Mouse (Mus musculus) neural tube, embryonic 11.5 days (tissue): Measurements from ENCODE around the gene Ptpn23. TPM values are rescaled to one million over a fixed set of nuclear protein-coding genes. Genes with fewer than 3 reads are reported as not detected.
"Not testable (repeated sequence)": the region's sequence is repeated elsewhere in the genome, so short reads cannot be mapped to it uniquely, and the experiment has no call there.

ENCODE experiments used
- ATAC-seq: fragments of 200-750 bp; cut with Nextera tagmentation; 2 replicates; pipeline ENCODE4 v1.8.0; 2017; ENCODE audit warnings: moderate number of reproducible peaks, mild to moderate bottlenecking, moderate TSS enrichment, moderate library complexity; ENCODE audit not compliant: insufficient read depth, low FRiP score, low TSS enrichment
- DNase-seq: peaks from one replicate; pipeline ENCODE4 v3.0.0-alpha.2; 2015; ENCODE audit warnings: low spot score
- H3K27ac ChIP-seq: fragments of 300-500 bp; sonication (generic); 2 replicates; pipeline ENCODE4 v1.5.1; 2014; ENCODE audit warnings: low read depth, mild to moderate bottlenecking, low read length
- H3K27me3 ChIP-seq: fragments of 300-500 bp; sonication (generic); 2 replicates; pipeline ENCODE4 v1.6.1; 2014; ENCODE audit warnings: mild to moderate bottlenecking, low read length, mixed read lengths; ENCODE audit not compliant: control insufficient read depth, insufficient read depth
- H3K36me3 ChIP-seq: fragments of 300-500 bp; sonication (generic); 2 replicates; pipeline ENCODE4 v1.6.1; 2014; ENCODE audit warnings: mild to moderate bottlenecking, low read length, moderate library complexity, mixed read lengths; ENCODE audit not compliant: control insufficient read depth, insufficient read depth
- H3K4me1 ChIP-seq: fragments of 300-500 bp; sonication (generic); 2 replicates; pipeline ENCODE4 v1.6.1; 2014; ENCODE audit warnings: low read length, mixed read lengths; ENCODE audit not compliant: control insufficient read depth, insufficient read depth
- H3K4me2 ChIP-seq: fragments of 300-500 bp; sonication (generic); 2 replicates; pipeline ENCODE4 v1.6.1; 2014; ENCODE audit warnings: low read depth, mild to moderate bottlenecking, moderate library complexity
- H3K4me3 ChIP-seq: fragments of 300-500 bp; sonication (generic); 2 replicates; pipeline ENCODE4 v1.5.1; 2014; ENCODE audit warnings: low read depth, low read length
- H3K9ac ChIP-seq: fragments of 300-500 bp; sonication (generic); 2 replicates; pipeline ENCODE4 v1.6.1; 2014; ENCODE audit warnings: mild to moderate bottlenecking, low read length
- H3K9me3 ChIP-seq: fragments of 300-500 bp; sonication (generic); 2 replicates; pipeline ENCODE4 v1.6.1; 2016; ENCODE audit warnings: low read length; ENCODE audit not compliant: control insufficient read depth
- WGBS: fragments of 180-500 bp; shearing (Covaris S2); extraction: QIAGEN DNeasy Blood & Tissue Kit; methylation state at CpG from one replicate; pipeline ENCODE4 v1.1.7; 2014; 5-methylcytosine and 5-hydroxymethylcytosine counted together
- polyA plus RNA-seq: library from polyadenylated mRNA; unstranded; fragments of >200 nt; fragmentation: Nextera tagmentation; extraction: Ambion mirVana; gene quantifications from 2 replicates; pipeline ENCODE4 v1.2.1, GENCODE M21; 2014

Gene Ptpn23
- polyA plus RNA-seq, 1 experiment from 2014 or later, result 15.9 TPM

GRCm38 (mm10) chr9:110431241-110431640 is 23.2 kb upstream of the Ptpn23 start:
- H3K9ac ChIP-seq, result no peak overlapping the region
- peaks cover 5% of the 10 kb centered on the region; the same call in 1 of the 2 replicates for H3K36me3 ChIP-seq
- no peaks in the 10 kb centered on the region for H3K9me3 ChIP-seq
- DNase-seq (no peak), ATAC-seq (no peak)
- H3K27me3 ChIP-seq, result no peaks in the 10 kb centered on the region
- no peak overlapping the region for H3K4me2 ChIP-seq
- no peak overlapping the region for H3K4me3 ChIP-seq
- H3K27ac ChIP-seq, result no peak overlapping the region
- 79% methylated on average over 8 of the region's 8 CpGs for WGBS
- no peaks in the 10 kb centered on the region for H3K4me1 ChIP-seq

GRCm38 (mm10) chr9:110419511-110420112 is 11.6 kb upstream of the Ptpn23 start, which contains the start of gene Ngp:
TSS of gene Ngp (plus strand) at chr9:110419747.
- H3K9ac ChIP-seq, result no peak within 1 kb of the TSS
- DNase-seq (no peak), ATAC-seq (no peak)
- no peaks in the 10 kb centered on the region for H3K36me3 ChIP-seq
- H3K27me3 ChIP-seq, result no peaks in the 10 kb centered on the region
- H3K27ac ChIP-seq, result no peak within 1 kb of the TSS
- H3K4me1 ChIP-seq, result no peaks in the 10 kb centered on the region
- 90% methylated on average over 12 of the region's 12 CpGs for WGBS
- no peaks in the 10 kb centered on the region for H3K9me3 ChIP-seq
- H3K4me3 ChIP-seq, result no peak within 1 kb of the TSS
- H3K4me2 ChIP-seq, result no peak within 1 kb of the TSS

GRCm38 (mm10) chr9:110413785-110414184 is 5.8 kb upstream of the Ptpn23 start:
- WGBS, result 59% methylated on average over 9 of the region's 9 CpGs
- H3K27ac ChIP-seq, result no peak overlapping the region
- H3K4me2 ChIP-seq, result no peak overlapping the region
- H3K36me3 ChIP-seq, result no peaks in the 10 kb centered on the region
- peak; percentile 52 for DNase-seq
- H3K9me3 ChIP-seq, result no peaks in the 10 kb centered on the region
- ATAC-seq, result no peak
- H3K4me3 ChIP-seq, result no peak overlapping the region
- no peak overlapping the region for H3K9ac ChIP-seq
- H3K27me3 ChIP-seq, result no peaks in the 10 kb centered on the region
- H3K4me1 ChIP-seq, result no peaks in the 10 kb centered on the region; the same call in 1 of the 2 replicates

GRCm38 (mm10) chr9:110412926-110413325 is 4.9 kb upstream of the Ptpn23 start:
- DNase-seq (no peak), ATAC-seq (no peak)
- no peaks in the 10 kb centered on the region for H3K36me3 ChIP-seq
- H3K4me2 ChIP-seq, result no peak overlapping the region
- no peaks in the 10 kb centered on the region for H3K27me3 ChIP-seq
- no peak overlapping the region for H3K27ac ChIP-seq
- 71% methylated on average over 6 of the region's 7 CpGs for WGBS
- no peaks in the 10 kb centered on the region; the same call in 1 of the 2 replicates for H3K4me1 ChIP-seq
- no peak overlapping the region for H3K4me3 ChIP-seq
- no peak overlapping the region for H3K9ac ChIP-seq
- H3K9me3 ChIP-seq, result no peaks in the 10 kb centered on the region

- DNase-seq, result peak; percentile 81
- 43% methylated on average over 6 of the region's 6 CpGs for WGBS
- H3K9ac ChIP-seq, result no peak overlapping the region
- H3K9me3 ChIP-seq, result no peaks in the 10 kb centered on the region
- no peaks in the 10 kb centered on the region for H3K27me3 ChIP-seq
- no peak overlapping the region for H3K27ac ChIP-seq
- H3K4me3 ChIP-seq, result no peak overlapping the region
- ATAC-seq, result no peak
- H3K36me3 ChIP-seq, result no peaks in the 10 kb centered on the region
- H3K4me1 ChIP-seq, result peaks cover 5% of the 10 kb centered on the region
- no peak overlapping the region for H3K4me2 ChIP-seq
Measured at GRCm38 (mm10) chr9:110410908-110411887, 3.2 kb upstream of the Ptpn23 start.

GRCm38 (mm10) chr9:110407311-110408098 is 508 bp downstream of the Ptpn23 start:
- Histone ChIP-seq H3K4me3 (peak overlapping the region; percentile 85), H3K4me2 (peak overlapping the region; percentile 87), H3K27ac (peak overlapping the region; percentile 49), H3K9me3 (no peaks in the 10 kb centered on the region), H3K27me3 (no peaks in the 10 kb centered on the region), H3K36me3 (no peaks in the 10 kb centered on the region; the same call in 1 of the 2 replicates), H3K4me1 (peaks cover 5% of the 10 kb centered on the region), H3K9ac (peak overlapping the region; percentile 82)
- peak; percentile 67 for ATAC-seq
- no peak for DNase-seq
- WGBS, result 5% methylated on average over 31 of the region's 41 CpGs

GRCm38 (mm10) chr9:110403240-110403639 is 4.8 kb downstream of the Ptpn23 start:
- H3K9ac ChIP-seq, H3K9me3 ChIP-seq, H3K27me3 ChIP-seq, H3K27ac ChIP-seq, H3K4me1 ChIP-seq, H3K4me2 ChIP-seq, ATAC-seq, H3K4me3 ChIP-seq, DNase-seq, H3K36me3 ChIP-seq: not testable (repeated sequence)
- 91% methylated on average over 4 of the region's 4 CpGs for WGBS

GRCm38 (mm10) chr9:110402731-110403130 is 5.3 kb downstream of the Ptpn23 start:
- no peaks in the 10 kb centered on the region; the same call in 1 of the 2 replicates for H3K36me3 ChIP-seq
- DNase-seq, result no peak
- no peak overlapping the region for H3K9ac ChIP-seq
- no peak overlapping the region for H3K27ac ChIP-seq
- H3K27me3 ChIP-seq, result no peaks in the 10 kb centered on the region
- ATAC-seq, result no peak
- H3K9me3 ChIP-seq, result no peaks in the 10 kb centered on the region
- no peak overlapping the region for H3K4me2 ChIP-seq
- H3K4me3 ChIP-seq, result no peak overlapping the region
- H3K4me1 ChIP-seq, result peaks cover 5% of the 10 kb centered on the region
- 100% methylated on average over 2 of the region's 2 CpGs for WGBS
